Mouse (Mus musculus): ENCODE results near the gene Slc26a8. TPM values are rescaled to one million over a fixed set of nuclear protein-coding genes. Genes with fewer than 3 reads are reported as not detected.

Slc26a8 gene
- polyA plus RNA-seq, 1 experiment from 2014 or later = 0.34 TPM

DNA sequence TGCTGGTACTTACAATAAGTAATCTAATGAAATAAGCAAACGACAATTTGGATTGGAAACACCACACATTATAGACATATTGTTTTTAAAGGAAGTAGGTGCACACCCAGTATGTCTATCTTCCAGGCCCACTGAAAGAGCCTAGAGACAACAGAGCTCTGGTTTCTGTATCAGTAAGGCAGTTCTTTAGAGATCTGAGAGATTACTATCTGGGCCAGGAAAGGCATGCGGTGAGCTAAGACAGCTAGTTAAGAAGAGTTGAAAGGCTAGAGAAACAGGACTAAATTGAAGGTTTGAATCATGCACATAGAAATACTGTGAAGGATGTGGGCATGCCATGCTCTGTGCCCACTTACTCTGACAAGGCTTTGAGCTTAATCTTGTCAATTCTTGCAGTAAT, 77.4 kb downstream of the Slc26a8 start:
- WGBS = 59% methylated on average over 2 of the region's 2 CpGs
- H3K9me3 ChIP-seq (ENCODE audit: control insufficient read depth, low read length) = no peaks in the 10 kb centered on the region

DNA sequence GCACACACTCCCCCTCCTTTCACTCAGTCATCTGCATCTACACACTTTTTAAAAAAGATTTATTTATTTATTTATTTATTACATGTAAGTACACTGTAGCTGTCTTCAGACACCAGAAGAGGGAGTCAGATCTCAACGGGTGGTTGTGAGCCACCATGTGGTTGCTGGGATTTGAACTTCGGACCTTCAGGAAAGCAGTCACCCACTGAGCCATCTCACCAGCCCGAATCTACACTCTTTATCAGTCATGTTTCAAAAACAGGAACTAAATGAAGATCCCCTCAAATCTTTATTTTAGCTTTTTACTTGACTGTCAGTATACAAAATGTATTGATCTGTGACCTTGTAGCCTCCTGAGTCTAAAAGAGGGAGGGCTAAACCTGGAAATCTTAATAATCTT, 80.5 kb downstream of the Slc26a8 start:
- no peaks in the 10 kb centered on the region for H3K4me1 ChIP-seq (ENCODE audit: control insufficient read depth in 2 of 2, insufficient read depth in 2 of 2, low read length in 2 of 2)
- ATAC-seq (ENCODE audit: insufficient number of reproducible peaks, insufficient read depth, low FRiP score, low read depth) = no peak
- no peak overlapping the region for H3K27ac ChIP-seq (replicated peaks in 1 of 2; ENCODE audit: control insufficient read depth in 1 of 2, insufficient read depth in 1 of 2, low read depth in 2 of 2, low read length in 2 of 2)
- H3K9me3 ChIP-seq (ENCODE audit: control insufficient read depth, low read length) = no peaks in the 10 kb centered on the region
- H3K36me3 ChIP-seq (ENCODE audit: control insufficient read depth, insufficient read depth, low read length) = peaks cover 44% of the 10 kb centered on the region
- H3K27me3 ChIP-seq (ENCODE audit: control insufficient read depth, insufficient read depth, low read length) = no peaks in the 10 kb centered on the region
- WGBS = 77% methylated on average over 3 of the region's 3 CpGs
- H3K9ac ChIP-seq (ENCODE audit: low read length) = no peak overlapping the region
- H3K4me3 ChIP-seq (ENCODE audit: control insufficient read depth in 1 of 2, insufficient read depth in 1 of 2, low read depth in 1 of 2, low read length in 2 of 2) = no peak overlapping the region
- H3K4me2 ChIP-seq (ENCODE audit: low read length) = no peak overlapping the region

More for the DNA sequence above, 77.4 kb downstream of the Slc26a8 start:
- H3K9ac ChIP-seq (ENCODE audit: low read length) = no peak overlapping the region
- H3K4me3 ChIP-seq (ENCODE audit: control insufficient read depth in 1 of 2, insufficient read depth in 1 of 2, low read depth in 1 of 2, low read length in 2 of 2) = no peak overlapping the region
- H3K4me2 ChIP-seq (ENCODE audit: low read length) = no peak overlapping the region
- no peaks in the 10 kb centered on the region for H3K27me3 ChIP-seq (ENCODE audit: control insufficient read depth, insufficient read depth, low read length)
- ATAC-seq (ENCODE audit: insufficient number of reproducible peaks, insufficient read depth, low FRiP score, low read depth) = no peak
- H3K27ac ChIP-seq (replicated peaks in 1 of 2; ENCODE audit: control insufficient read depth in 1 of 2, insufficient read depth in 1 of 2, low read depth in 2 of 2, low read length in 2 of 2) = no peak overlapping the region
- H3K36me3 ChIP-seq (ENCODE audit: control insufficient read depth, insufficient read depth, low read length) = peaks cover 22% of the 10 kb centered on the region; the same call in 1 of the 2 replicates
- no peaks in the 10 kb centered on the region for H3K4me1 ChIP-seq (ENCODE audit: control insufficient read depth in 2 of 2, insufficient read depth in 2 of 2, low read length in 2 of 2)

GRCm38 (mm10) chr17:28601557-28602250, 88.3 kb downstream of the Slc26a8 start:
- Histone ChIP-seq H3K27me3 (ENCODE audit: control insufficient read depth, insufficient read depth, low read length) (no peaks in the 10 kb centered on the region), H3K9me3 (ENCODE audit: control insufficient read depth, low read length) (no peaks in the 10 kb centered on the region), H3K4me2 (ENCODE audit: low read length) (no peak overlapping the region), H3K9ac (ENCODE audit: low read length) (no peak overlapping the region), H3K4me1 (ENCODE audit: control insufficient read depth in 2 of 2, insufficient read depth in 2 of 2, low read length in 2 of 2) (no peaks in the 10 kb centered on the region), H3K27ac (replicated peaks in 1 of 2; ENCODE audit: control insufficient read depth in 1 of 2, insufficient read depth in 1 of 2, low read depth in 2 of 2, low read length in 2 of 2) (no peak overlapping the region), H3K4me3 (ENCODE audit: control insufficient read depth in 1 of 2, insufficient read depth in 1 of 2, low read depth in 1 of 2, low read length in 2 of 2) (no peak overlapping the region), H3K36me3 (ENCODE audit: control insufficient read depth, insufficient read depth, low read length) (peaks cover 93% of the 10 kb centered on the region)
- no peak for ATAC-seq (ENCODE audit: insufficient number of reproducible peaks, insufficient read depth, low FRiP score, low read depth)
- 88% methylated on average over 9 of the region's 9 CpGs for WGBS

DNA sequence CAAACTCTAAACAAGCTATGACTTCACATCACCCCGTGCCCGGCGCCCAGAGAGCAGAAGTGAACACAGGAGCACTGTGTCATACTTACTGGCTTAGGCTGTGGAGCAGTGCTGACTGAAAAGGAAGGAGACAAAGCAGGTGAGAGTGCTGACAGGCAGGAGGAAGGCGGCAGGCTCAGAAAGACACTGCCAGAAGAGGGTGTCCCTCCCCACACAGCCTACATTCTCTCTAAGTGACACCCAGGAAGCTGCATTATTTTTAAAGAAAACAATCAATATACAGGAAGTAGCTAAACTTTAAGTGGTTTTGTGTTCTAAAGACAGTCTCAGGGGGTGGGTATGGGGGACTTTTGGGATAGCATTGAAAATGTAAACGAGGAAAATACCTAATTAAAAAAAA, 89.3 kb downstream of the Slc26a8 start:
- ATAC-seq (ENCODE audit: insufficient number of reproducible peaks, insufficient read depth, low FRiP score, low read depth) = no peak
- Histone ChIP-seq H3K9me3 (ENCODE audit: control insufficient read depth, low read length) (no peaks in the 10 kb centered on the region), H3K4me2 (ENCODE audit: low read length) (no peak overlapping the region), H3K27me3 (ENCODE audit: control insufficient read depth, insufficient read depth, low read length) (no peaks in the 10 kb centered on the region), H3K36me3 (ENCODE audit: control insufficient read depth, insufficient read depth, low read length) (peaks cover 93% of the 10 kb centered on the region), H3K4me3 (ENCODE audit: control insufficient read depth in 1 of 2, insufficient read depth in 1 of 2, low read depth in 1 of 2, low read length in 2 of 2) (no peak overlapping the region), H3K9ac (ENCODE audit: low read length) (no peak overlapping the region), H3K4me1 (ENCODE audit: control insufficient read depth in 2 of 2, insufficient read depth in 2 of 2, low read length in 2 of 2) (no peaks in the 10 kb centered on the region), H3K27ac (replicated peaks in 1 of 2; ENCODE audit: control insufficient read depth in 1 of 2, insufficient read depth in 1 of 2, low read depth in 2 of 2, low read length in 2 of 2) (no peak overlapping the region)
- 80% methylated on average over 5 of the region's 5 CpGs for WGBS

DNA sequence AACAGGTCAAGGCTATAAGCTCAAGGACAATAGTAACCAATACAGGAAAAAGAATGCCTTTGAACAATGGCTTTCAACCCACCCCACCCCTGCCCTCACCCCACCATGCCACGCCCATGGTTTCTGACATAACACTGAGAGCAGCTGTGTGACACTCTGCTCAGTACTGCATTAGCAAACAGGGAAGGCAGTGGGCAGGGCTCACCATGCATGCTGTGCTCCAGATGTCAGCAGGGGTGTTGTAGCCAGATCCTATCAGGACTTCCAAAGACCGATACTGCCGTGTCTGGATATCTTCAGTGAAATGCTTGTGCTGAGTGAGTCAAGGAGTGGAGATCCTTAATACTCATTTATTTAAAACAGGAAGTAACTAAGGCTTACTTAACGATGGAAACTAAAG, 96.1 kb downstream of the Slc26a8 start:
- Histone ChIP-seq H3K27me3 (ENCODE audit: control insufficient read depth, insufficient read depth, low read length) (no peaks in the 10 kb centered on the region), H3K4me2 (ENCODE audit: low read length) (no peak overlapping the region), H3K4me3 (ENCODE audit: control insufficient read depth in 1 of 2, insufficient read depth in 1 of 2, low read depth in 1 of 2, low read length in 2 of 2) (no peak overlapping the region), H3K4me1 (ENCODE audit: control insufficient read depth in 2 of 2, insufficient read depth in 2 of 2, low read length in 2 of 2) (peaks cover 6 to 18% of the 10 kb centered on the region in 2 experiments), H3K9me3 (ENCODE audit: control insufficient read depth, low read length) (no peaks in the 10 kb centered on the region), H3K9ac (ENCODE audit: low read length) (no peak overlapping the region), H3K36me3 (ENCODE audit: control insufficient read depth, insufficient read depth, low read length) (peaks cover 89% of the 10 kb centered on the region), H3K27ac (replicated peaks in 1 of 2; ENCODE audit: control insufficient read depth in 1 of 2, insufficient read depth in 1 of 2, low read depth in 2 of 2, low read length in 2 of 2) (no peak overlapping the region)
- ATAC-seq (ENCODE audit: insufficient number of reproducible peaks, insufficient read depth, low FRiP score, low read depth) = no peak
- 42% methylated on average over 4 of the region's 4 CpGs for WGBS

GRCm38 (mm10) chr17:28592998-28593397, 97.0 kb downstream of the Slc26a8 start:
- no peak overlapping the region for H3K9ac ChIP-seq (ENCODE audit: low read length)
- peaks cover 6 to 18% of the 10 kb centered on the region in 2 experiments for H3K4me1 ChIP-seq (ENCODE audit: control insufficient read depth in 2 of 2, insufficient read depth in 2 of 2, low read length in 2 of 2)
- H3K4me2 ChIP-seq (ENCODE audit: low read length) = no peak overlapping the region
- H3K36me3 ChIP-seq (ENCODE audit: control insufficient read depth, insufficient read depth, low read length) = peaks cover 91% of the 10 kb centered on the region
- H3K27me3 ChIP-seq (ENCODE audit: control insufficient read depth, insufficient read depth, low read length) = no peaks in the 10 kb centered on the region
- no peak for ATAC-seq (ENCODE audit: insufficient number of reproducible peaks, insufficient read depth, low FRiP score, low read depth)
- 0 out of 4 replicates have a peak overlapping the region, but pooled peaks of 1 of the 2 experiments have one; percentile 5 for H3K27ac ChIP-seq (replicated peaks in 1 of 2; ENCODE audit: control insufficient read depth in 1 of 2, insufficient read depth in 1 of 2, low read depth in 2 of 2, low read length in 2 of 2)
- WGBS = 21% methylated on average over 4 of the region's 4 CpGs
- H3K9me3 ChIP-seq (ENCODE audit: control insufficient read depth, low read length) = no peaks in the 10 kb centered on the region
- H3K4me3 ChIP-seq (ENCODE audit: control insufficient read depth in 1 of 2, insufficient read depth in 1 of 2, low read depth in 1 of 2, low read length in 2 of 2) = no peak overlapping the region

DNA sequence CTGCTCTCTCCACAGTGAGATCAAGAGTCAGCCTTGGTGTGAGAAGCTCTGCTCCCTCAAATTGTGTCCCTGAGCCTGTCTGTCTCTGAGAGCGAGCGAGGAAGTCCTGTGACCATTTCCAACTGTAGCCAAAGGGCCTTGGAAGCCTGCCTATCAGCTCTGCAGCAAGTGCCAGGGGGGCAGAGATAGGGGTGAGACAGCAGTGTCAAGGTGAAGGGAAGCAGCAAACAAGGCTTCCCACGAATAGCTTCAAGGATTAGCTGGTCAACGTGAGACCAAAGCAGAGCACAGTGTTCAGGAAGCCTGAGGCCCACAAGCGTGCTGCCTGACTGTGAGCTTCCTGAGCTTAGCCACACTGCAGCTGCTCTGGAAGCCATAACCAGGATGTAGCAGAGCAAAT, 98.6 kb downstream of the Slc26a8 start:
- H3K36me3 ChIP-seq (ENCODE audit: control insufficient read depth, insufficient read depth, low read length) = peaks cover 82% of the 10 kb centered on the region
- H3K4me2 ChIP-seq (ENCODE audit: low read length) = no peak overlapping the region
- ATAC-seq (ENCODE audit: insufficient number of reproducible peaks, insufficient read depth, low FRiP score, low read depth) = peak; percentile 39; the same call in 1 of the 2 replicates
- H3K27ac ChIP-seq (replicated peaks in 1 of 2; ENCODE audit: control insufficient read depth in 1 of 2, insufficient read depth in 1 of 2, low read depth in 2 of 2, low read length in 2 of 2) = peak overlapping the region; percentile 12 to 53; a peak in 3 of 4 replicates
- H3K9me3 ChIP-seq (ENCODE audit: control insufficient read depth, low read length) = no peaks in the 10 kb centered on the region
- H3K4me1 ChIP-seq (ENCODE audit: control insufficient read depth in 2 of 2, insufficient read depth in 2 of 2, low read length in 2 of 2) = peaks cover 6 to 18% of the 10 kb centered on the region in 2 experiments
- no peak overlapping the region for H3K4me3 ChIP-seq (ENCODE audit: control insufficient read depth in 1 of 2, insufficient read depth in 1 of 2, low read depth in 1 of 2, low read length in 2 of 2)
- no peaks in the 10 kb centered on the region for H3K27me3 ChIP-seq (ENCODE audit: control insufficient read depth, insufficient read depth, low read length)
- no peak overlapping the region for H3K9ac ChIP-seq (ENCODE audit: low read length)
- WGBS = 33% methylated on average over 5 of the region's 5 CpGs

- Histone ChIP-seq H3K27ac (replicated peaks in 1 of 2; ENCODE audit: control insufficient read depth in 1 of 2, insufficient read depth in 1 of 2, low read depth in 2 of 2, low read length in 2 of 2) (peak overlapping the region in 1 of 2 experiments; percentile 53; a peak in 1 of 4 replicates), H3K4me2 (ENCODE audit: low read length) (no peak overlapping the region), H3K9ac (ENCODE audit: low read length) (no peak overlapping the region), H3K36me3 (ENCODE audit: control insufficient read depth, insufficient read depth, low read length) (peaks cover 73% of the 10 kb centered on the region), H3K9me3 (ENCODE audit: control insufficient read depth, low read length) (no peaks in the 10 kb centered on the region), H3K4me1 (ENCODE audit: control insufficient read depth in 2 of 2, insufficient read depth in 2 of 2, low read length in 2 of 2) (peaks cover 6 to 18% of the 10 kb centered on the region in 2 experiments), H3K4me3 (ENCODE audit: control insufficient read depth in 1 of 2, insufficient read depth in 1 of 2, low read depth in 1 of 2, low read length in 2 of 2) (no peak overlapping the region), H3K27me3 (ENCODE audit: control insufficient read depth, insufficient read depth, low read length) (no peaks in the 10 kb centered on the region)
- 83% methylated on average over 3 of the region's 3 CpGs for WGBS
- ATAC-seq (ENCODE audit: insufficient number of reproducible peaks, insufficient read depth, low FRiP score, low read depth) = no peak
Observed at GRCm38 (mm10) chr17:28590596-28590995, 99.4 kb downstream of the Slc26a8 start.
